Mouse (Mus musculus): ENCODE measurements around the gene Ghrl.
"Not testable (repeated sequence)": the region's sequence is repeated elsewhere in the genome, so short reads cannot be mapped to it uniquely, and the experiment has no call there.

Gene Ghrl

DNA sequence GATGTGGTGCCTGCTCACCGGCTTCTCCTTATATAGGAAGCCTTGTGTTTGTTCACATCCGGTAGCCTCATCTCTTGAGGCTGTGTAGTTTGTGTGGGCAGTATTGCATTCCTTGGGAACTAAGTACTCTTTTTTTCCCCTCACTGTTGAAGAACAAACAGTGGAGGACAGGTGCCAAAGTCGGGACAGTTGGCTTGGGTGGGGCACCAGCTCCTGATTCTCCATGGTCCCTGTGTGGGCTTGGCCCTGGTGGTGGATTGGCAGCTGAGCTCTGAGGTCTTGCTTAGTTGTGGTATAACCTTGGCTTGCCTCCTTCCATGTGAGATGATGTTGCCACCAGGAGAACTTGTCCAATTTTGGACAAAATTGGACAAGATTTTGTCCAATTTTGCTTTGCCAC, at the start of gene Ghrl:
Gene Ghrl (minus strand): TSS at position 3 of the 400 bp plus-strand sequence.
- in situ Hi-C loops (cut with MseI, MboI): no loop called here

GRCm38 (mm10) chr6:113768804-113769203, 49.1 kb upstream of the Ghrl start:
- in situ Hi-C loops (cut with MseI, MboI): no loop called here

DNA sequence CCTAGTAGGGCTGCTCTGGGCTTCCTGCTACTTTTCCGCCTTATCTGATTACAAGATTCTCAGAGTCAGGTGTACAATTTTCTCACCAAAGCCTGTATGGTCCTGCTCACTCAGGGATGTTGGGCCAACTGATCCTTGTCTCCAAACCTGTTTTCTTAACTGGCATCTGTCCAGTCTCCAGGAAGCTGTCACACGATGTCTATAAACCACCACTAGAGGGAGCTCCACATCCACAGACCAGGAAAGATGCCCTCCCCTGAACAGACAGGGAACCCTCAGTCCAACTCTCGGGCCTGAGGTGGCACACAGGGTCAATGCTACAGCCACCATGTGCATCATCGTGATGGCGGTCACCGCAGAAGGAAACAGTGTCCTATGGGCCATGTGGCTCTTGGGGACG, 42.0 kb upstream of the Ghrl start:
- in situ Hi-C loops (cut with MseI, MboI): loop anchor here (5.0 kb wide), 2 partner anchors 311 to 316 kb away; no protein-coding TSS in a partner anchor

GRCm38 (mm10) chr6:113749119-113749685, 29.5 kb upstream of the Ghrl start:
- in situ Hi-C loops (cut with MseI, MboI): no loop called here

GRCm38 (mm10) chr6:113748351-113748750, 28.7 kb upstream of the Ghrl start:
- in situ Hi-C loops (cut with MseI, MboI): no loop called here

DNA sequence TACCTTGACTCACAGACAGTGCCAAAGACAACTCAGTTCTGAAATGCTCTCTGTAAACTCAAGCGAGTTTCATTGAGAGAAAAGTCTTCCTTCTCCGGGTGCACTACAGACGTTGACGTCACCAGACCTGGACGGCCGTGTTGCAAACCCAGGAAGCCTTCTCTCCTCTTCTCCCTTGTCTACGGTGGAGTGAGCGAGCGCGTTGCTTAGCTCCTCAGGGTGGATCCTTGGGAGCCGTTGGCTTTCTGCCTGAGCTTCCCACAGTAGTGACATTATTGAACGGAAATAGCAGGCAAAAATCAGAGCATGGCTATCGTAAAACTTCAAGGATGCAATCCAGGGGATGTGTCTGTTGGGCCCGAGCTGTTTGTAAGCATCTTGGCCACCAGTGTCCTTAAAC, 27.6 kb upstream of the Ghrl start:
- in situ Hi-C loops (cut with MseI, MboI): no loop called here

DNA sequence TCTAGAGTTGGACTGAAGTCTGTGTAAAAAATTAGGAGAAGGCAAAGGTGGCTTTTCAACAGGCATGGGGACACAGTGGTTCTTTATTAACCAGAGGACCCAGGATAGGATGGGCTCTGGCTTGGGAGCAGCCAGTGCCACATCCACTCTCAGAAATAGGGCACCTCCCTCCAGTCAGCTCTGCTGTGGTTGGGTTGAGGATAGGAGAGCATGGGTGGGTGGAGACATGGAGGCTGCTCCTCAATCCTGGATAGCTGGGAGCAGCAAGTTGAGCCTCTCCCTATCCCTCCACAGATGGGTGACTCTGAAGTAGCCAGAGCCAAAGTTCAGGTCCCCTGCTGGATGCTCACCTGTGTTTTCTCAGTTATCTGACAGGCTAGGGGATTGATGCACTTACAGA, 25.4 kb upstream of the Ghrl start:
- in situ Hi-C loops (cut with MseI, MboI): no loop called here

GRCm38 (mm10) chr6:113743111-113743510, 23.4 kb upstream of the Ghrl start:
- in situ Hi-C loops (cut with MseI, MboI): no loop called here

GRCm38 (mm10) chr6:113742321-113742720, 22.6 kb upstream of the Ghrl start:
- in situ Hi-C loops (cut with MseI, MboI): no loop called here

DNA sequence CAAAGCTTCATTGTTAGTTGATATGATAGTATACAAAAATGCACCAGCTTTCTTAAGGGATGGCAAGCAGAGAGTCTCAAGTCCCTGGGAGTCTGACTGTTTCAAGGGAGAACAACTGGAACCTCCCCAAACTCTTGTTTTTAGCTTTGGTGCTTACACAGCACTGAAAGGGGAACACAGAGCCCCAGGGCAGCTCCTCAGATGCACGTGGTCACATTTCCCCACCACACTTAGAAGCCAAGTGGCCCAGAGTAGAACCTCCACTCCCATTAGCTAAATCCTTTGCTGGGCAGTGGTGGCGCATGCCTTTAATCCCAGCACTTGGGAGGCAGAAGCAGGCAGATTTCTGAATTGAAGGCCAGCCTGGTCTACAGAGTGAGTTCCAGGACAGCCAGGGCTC, 21.7 kb upstream of the Ghrl start:
- in situ Hi-C loops (cut with MseI, MboI): no loop called here

DNA sequence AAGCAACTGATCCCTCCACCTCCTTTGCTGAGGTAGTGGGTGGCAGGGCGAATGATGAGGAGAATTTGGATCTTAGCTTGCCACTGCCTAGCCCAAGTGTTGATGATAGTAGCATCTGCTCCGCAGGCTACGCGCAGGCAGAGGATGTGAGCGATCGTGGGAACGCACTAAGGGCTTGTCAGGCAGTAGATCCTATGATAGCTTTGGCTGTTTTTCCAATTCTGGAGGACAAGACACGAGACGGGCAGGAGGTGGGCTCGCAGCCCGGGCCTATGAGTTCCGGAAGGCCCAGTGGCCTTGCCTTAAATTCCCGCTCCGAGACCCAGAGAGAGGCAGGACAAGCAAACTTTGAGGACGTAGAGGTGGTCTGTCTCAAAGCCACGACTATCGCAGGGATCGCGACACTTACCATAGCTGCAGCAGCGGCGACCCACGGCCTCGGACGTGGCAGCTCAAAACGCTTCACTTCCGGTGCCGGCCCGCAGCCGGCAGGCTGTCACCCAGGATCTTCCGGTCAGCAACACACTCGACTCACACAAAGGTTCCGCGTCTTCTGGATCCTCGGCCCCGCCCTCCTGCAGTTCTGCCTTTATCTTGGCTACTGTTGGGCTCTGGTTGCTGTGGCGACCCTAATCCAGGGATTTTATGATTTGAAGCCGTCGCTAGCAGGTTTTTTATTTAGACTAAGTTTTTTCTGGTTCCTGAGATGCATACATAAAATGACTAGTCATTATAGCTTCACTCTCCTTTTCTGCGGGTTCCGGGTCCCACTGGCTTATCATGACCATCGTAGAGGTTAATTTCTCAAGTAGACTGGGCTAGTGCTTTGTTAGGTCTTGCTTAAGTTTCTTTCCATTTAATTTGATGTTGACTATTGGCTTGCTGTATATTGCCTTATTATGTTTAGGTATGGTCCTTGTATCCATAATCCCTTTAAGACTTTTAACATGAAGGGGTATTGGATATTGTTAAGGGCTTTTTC, 20.8 kb upstream of the Ghrl start, which contains the start of gene Sec13:
Gene Sec13 (minus strand): TSS at position 508 of the 982 bp plus-strand sequence.
- in situ Hi-C loops (cut with MseI, MboI): no loop called here

DNA sequence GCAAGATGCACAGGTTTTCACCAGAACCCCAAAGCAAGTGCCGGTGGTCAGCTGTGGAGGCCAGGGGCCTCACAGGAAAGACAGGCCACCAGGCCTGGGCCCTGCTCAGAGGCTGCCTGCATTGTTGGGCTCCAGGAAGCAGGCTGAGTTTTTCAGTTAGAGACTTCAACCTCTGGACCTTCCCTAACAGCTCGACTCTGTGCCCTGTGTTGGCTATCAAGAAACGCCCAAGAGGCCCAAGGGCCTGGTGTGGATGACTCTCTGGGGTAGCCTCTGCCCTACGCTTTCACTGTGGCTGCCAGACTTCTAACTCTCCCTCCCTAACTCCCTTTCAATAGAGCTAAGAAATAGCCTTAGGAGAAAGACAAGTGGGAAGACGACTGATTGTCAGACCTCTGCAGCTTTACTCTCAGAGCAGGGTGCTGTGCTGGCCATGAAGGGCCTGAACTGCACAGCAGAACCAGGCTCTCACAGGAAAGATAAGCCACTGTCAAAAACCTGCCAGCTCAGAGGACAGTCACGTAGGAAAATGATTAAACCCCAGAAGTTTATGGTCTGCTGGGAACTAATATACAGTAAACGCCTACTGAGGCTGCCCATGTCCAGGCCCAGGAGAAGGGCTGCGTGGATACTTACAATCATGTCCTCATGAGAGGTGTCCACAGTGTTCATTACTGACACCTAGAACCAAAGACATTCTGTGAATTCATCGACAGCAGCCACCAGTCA, 17.8 kb upstream of the Ghrl start:
- in situ Hi-C loops (cut with MseI, MboI): no loop called here

- in situ Hi-C loops (cut with MseI, MboI): no loop called here
Observed at GRCm38 (mm10) chr6:113731296-113731695, 11.6 kb upstream of the Ghrl start.

DNA sequence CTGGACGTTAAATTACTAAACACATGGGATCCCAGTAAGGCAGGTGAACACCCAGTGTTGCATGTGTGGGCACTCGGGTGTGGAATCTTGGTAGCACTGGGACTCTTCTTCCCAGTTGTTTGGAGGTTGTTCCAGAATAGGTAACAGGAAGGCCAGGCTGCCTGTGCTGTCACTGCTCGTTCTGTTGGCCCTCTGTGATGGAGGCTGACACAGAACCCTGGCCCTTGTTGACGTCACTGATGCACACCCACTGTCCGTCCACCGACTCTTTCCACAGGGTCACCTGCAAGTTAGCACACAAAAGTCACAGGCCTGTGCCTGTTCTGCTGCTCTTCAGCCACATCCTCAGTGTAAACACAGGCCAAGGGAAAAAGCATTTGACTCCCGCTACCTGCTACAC, 8.5 kb upstream of the Ghrl start:
- in situ Hi-C loops (cut with MseI, MboI): no loop called here

GRCm38 (mm10) chr6:113721061-113721460, 1.4 kb upstream of the Ghrl start:
- in situ Hi-C loops (cut with MseI, MboI): no loop called here

DNA sequence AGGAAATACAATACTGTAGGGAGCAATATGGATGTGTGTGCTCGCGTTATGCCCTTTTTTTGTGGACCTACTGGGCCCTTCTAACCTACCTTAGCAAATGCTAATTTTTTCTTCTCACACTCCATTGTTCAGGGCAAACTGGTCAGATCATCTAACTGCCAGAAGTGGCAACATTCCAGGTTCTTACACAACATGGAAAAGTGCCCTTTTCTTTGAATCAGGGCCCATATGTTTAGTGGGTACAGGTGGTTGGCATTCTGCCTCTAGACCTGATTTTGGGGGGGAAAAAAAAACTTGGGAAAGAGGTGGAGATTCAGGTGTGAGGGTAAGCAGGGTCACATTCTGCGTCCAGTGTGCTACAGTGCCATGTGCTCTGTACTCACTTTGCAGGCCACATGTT, 2.1 kb downstream of the Ghrl start:
- in situ Hi-C loops (cut with MseI, MboI): no loop called here

DNA sequence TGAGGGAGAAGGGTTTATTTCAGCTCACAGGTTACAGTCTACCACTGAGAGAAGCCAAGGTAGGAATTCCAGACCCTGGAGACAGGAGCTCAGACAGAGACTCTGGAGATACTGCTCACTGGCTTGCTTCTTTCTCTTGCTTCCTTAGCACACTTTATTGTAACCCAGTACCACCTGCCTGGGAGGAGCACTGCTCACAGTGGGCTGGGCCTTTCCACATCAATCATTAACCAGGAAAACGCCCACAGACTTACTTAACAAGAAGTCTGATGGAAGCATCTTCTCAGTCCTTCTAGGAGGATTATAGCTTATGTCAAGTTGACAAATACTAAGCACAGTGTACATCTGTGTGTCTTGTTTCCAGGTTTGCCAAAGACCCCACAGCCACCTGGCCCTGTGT, 4.9 kb downstream of the Ghrl start:
- in situ Hi-C loops (cut with MseI, MboI): no loop called here

DNA sequence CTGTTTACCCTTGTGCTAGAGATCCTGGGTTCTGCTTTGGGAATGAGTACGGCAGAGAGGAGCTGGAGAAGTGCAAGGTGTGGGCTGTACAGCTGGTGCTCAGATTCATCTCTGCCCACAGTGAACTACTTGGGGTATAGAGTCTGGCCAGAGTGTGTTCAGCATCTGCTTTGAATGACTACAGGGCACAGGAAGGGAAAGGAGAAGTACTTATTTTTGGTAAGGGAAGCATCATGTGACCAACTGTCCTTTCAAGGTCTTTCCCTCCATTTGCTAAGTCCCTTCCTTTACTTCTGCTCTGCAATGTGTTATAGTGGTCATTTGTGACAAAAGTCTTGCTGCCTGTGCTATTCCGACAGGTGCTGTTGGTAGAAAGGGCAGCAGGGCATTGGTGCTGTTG, 5.4 kb downstream of the Ghrl start:
- in situ Hi-C loops (cut with MseI, MboI): no loop called here

DNA sequence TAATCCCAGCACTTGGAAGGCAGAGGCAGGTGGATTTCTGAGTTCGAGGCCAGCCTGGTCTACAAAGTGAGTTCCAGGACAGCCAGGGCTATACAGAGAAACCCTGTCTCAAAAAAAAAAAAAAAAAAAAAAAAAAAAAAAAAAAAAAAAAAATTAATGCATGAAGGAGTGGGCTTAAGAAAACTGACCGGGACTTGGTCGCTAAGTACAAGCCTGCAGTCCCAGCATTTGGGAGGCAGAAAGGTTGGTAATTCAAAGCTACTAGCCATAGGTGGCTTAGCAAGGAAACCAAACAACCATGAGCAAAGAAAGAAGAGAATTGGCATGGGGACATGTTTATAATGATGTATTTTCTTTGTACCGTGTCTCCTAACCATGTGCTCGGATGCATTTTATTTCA, 6.3 kb downstream of the Ghrl start:
- in situ Hi-C loops (cut with MseI, MboI): not testable (repeated sequence)

DNA sequence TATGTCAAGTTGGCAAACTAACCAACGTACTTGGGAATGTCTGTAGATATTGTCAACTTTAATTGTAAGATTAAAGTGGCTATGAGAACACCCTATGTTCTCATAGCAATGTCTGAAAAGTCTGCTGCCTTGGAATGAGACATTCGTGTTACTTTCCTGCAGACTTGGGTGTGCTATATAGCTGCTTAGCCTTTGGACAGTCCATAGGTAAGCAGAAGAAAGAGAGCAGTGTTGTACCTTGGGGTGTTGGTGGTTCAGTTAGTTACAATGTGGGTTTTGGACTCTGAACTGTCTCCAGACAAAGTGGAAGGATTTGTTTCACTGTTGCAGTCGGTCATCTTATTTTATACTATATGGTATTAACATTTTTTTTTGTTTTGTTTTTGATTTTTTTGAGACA, 7.0 kb downstream of the Ghrl start:
- in situ Hi-C loops (cut with MseI, MboI): no loop called here

DNA sequence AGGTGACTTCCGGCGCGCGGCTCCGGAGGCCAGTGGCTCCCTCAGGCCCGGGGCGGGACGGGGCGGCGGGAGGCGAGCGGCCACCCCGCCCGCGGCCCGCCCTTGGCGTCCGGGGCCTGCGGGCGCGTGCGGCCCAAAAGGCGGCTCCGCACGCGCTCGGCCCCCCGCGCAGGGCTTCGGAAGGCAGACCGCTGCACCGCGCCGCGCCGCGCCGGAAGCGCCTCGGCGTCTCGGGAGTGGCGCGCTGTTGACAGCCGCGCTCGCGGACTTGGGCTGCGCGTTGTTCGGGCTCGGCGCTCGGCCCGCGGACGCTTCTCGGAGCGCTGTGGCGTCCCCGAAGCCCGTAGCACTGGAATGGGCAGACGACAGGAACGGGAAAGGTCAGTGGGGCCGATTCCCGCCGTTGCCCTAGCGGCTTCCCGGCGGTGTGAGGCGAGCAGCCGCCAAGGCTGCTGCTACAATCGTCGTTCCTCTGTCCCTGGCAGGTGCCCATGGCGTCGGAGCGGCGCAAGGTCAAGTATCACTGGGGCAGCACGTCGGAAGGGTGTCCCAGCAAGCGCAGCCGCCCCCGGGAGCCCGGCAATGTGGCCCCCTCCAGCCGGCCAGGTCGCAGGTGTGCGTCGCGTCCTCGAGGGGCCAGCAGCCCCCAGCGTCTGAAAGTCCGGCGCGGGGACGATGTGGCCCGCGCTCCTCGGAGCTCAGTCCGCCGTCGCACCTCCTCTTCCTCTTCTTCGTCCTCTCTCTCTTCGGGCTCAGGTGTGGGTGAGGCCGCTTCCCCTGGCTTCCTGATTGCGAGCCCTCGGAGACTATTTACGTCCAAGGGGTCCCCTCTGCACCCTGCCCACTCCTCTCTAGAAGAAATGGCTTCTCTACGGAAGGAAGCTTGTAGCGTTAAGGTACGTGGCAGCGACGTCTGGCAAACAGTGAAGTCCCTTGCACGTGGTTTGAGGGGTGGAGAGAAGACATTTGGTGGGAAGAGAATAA, 22.2 kb downstream of the Ghrl start:
- in situ Hi-C loops (cut with MseI, MboI): no loop called here
